Comparison of ENCODE assay signal across 18 mouse cellular contexts in genomic region chr5:118316310-118317017, GRCm38 (mm10).
DNase-seq lines count a peak whose midpoint lies in the region; ATAC-seq and TF ChIP-seq lines count a peak whose summit lies in the region.
"Had no signal": no experiment of that assay in that cellular context is flagged by ENCODE, and none has a peak within 500 bp of the region (broad histone marks: within the 10 kb centered on the region; RNA-seq: fewer than 3 reads in every experiment).

No protein-coding gene starts in this region.

- intact Hi-C loops in heart, postnatal 36 days (cut with DNase I): no loop called here

- 35% methylated on average over 10 of the region's 10 CpGs for WGBS in heart, embryonic 10.5 days
- 24% methylated on average over 10 of the region's 10 CpGs for WGBS in lung, embryonic 15.5 days
- WGBS in lung, adult 2 months: 48% methylated on average over 10 of the region's 10 CpGs
- WGBS in embryonic facial prominence, embryonic 14.5 days: 25% methylated on average over 10 of the region's 10 CpGs
- WGBS in limb, embryonic 15.5 days: 25% methylated on average over 10 of the region's 10 CpGs

- H3K36me3 ChIP-seq in heart, embryonic 10.5 days: no peaks in the 10 kb centered on the region
- H3K36me3 ChIP-seq in lung, embryonic 15.5 days: no peaks in the 10 kb centered on the region
- no peaks in the 10 kb centered on the region for H3K36me3 ChIP-seq in embryonic facial prominence, embryonic 14.5 days (ENCODE audit: control insufficient read depth, insufficient read depth, low read length)
- H3K36me3 ChIP-seq in limb, embryonic 15.5 days: no peaks in the 10 kb centered on the region
- H3K36me3 ChIP-seq: kidney, embryonic 15.5 days; liver, embryonic 13.5 days; neural tube, embryonic 12.5 days; stomach, embryonic 15.5 days had no signal

- peaks cover 38% of the 10 kb centered on the region for H3K27me3 ChIP-seq in heart, embryonic 10.5 days (ENCODE audit: insufficient read depth, poor library complexity, severe bottlenecking)
- peaks cover 21% of the 10 kb centered on the region for H3K27me3 ChIP-seq in lung, embryonic 15.5 days
- no peaks in the 10 kb centered on the region; the same call in 1 of the 2 replicates for H3K27me3 ChIP-seq in embryonic facial prominence, embryonic 14.5 days (replicated peaks; ENCODE audit: control insufficient read depth, insufficient read depth, low read length)
- H3K27me3 ChIP-seq in limb, embryonic 15.5 days: peaks cover 6% of the 10 kb centered on the region
- H3K27me3 ChIP-seq: neural tube, embryonic 12.5 days had no signal

- peaks cover 19% of the 10 kb centered on the region for H3K4me1 ChIP-seq in heart, embryonic 10.5 days
- H3K4me1 ChIP-seq in lung, embryonic 15.5 days: peaks cover 14% of the 10 kb centered on the region
- H3K4me1 ChIP-seq in lung, adult 2 months (ENCODE audit: control insufficient read depth, insufficient read depth, low read length): no peaks in the 10 kb centered on the region
- peaks cover 10% of the 10 kb centered on the region for H3K4me1 ChIP-seq in embryonic facial prominence, embryonic 14.5 days (ENCODE audit: control insufficient read depth, insufficient read depth, low read length)
- H3K4me1 ChIP-seq in limb, embryonic 15.5 days: peaks cover 32% of the 10 kb centered on the region

- H3K9ac ChIP-seq in lung, embryonic 15.5 days: no peak overlapping the region
- H3K9ac ChIP-seq in embryonic facial prominence, embryonic 14.5 days (ENCODE audit: low read depth, low read length): no peak overlapping the region
- H3K9ac ChIP-seq in limb, embryonic 15.5 days: no peak overlapping the region
- H3K9ac ChIP-seq: kidney, embryonic 15.5 days; liver, embryonic 13.5 days; neural tube, embryonic 12.5 days; stomach, embryonic 15.5 days had no signal

- no peaks in the 10 kb centered on the region for H3K9me3 ChIP-seq in heart, embryonic 10.5 days
- no peaks in the 10 kb centered on the region for H3K9me3 ChIP-seq in lung, embryonic 15.5 days
- H3K9me3 ChIP-seq in embryonic facial prominence, embryonic 14.5 days (ENCODE audit: control insufficient read depth, low read length): no peaks in the 10 kb centered on the region
- no peaks in the 10 kb centered on the region for H3K9me3 ChIP-seq in limb, embryonic 15.5 days
- H3K9me3 ChIP-seq: kidney, embryonic 15.5 days; liver, embryonic 13.5 days; neural tube, embryonic 12.5 days; stomach, embryonic 15.5 days had no signal

- no peak for TF ChIP-seq CTCF in lung, adult 2 months (IDR thresholded peaks at IDR 0.05; ENCODE audit: insufficient read depth, low read length)

- ATAC-seq in lung, embryonic 15.5 days (ENCODE audit: borderline replicate concordance, extremely low read depth, low FRiP score, low TSS enrichment): no peak
- no peak for ATAC-seq in embryonic facial prominence, embryonic 14.5 days (ENCODE audit: low read depth)
- peak; percentile 23; the same call in 1 of the 2 replicates for ATAC-seq in limb, embryonic 15.5 days (ENCODE audit: insufficient number of reproducible peaks, low FRiP score, low TSS enrichment, low read depth)
- ATAC-seq: inflammation-experienced regulatory T-cells, adult 6 months; midbrain, embryonic 16.5 days had no signal

- no peak for TF ChIP-seq POLR2A in lung, adult 2 months (IDR thresholded peaks at IDR 0.05; ENCODE audit: borderline replicate concordance, extremely low read depth, low read depth, low read length)

- H3K27ac ChIP-seq in heart, embryonic 10.5 days: peak overlapping the region; percentile 62; the same call in 1 of the 2 replicates
- H3K27ac ChIP-seq in lung, embryonic 15.5 days: 0 out of 2 replicates have a peak overlapping the region, but pooled peaks have one; percentile 20
- 0 out of 2 replicates have a peak overlapping the region, but pooled peaks have one; percentile 33 for H3K27ac ChIP-seq in embryonic facial prominence, embryonic 14.5 days (replicated peaks; ENCODE audit: low read depth, low read length)
- peak overlapping the region; percentile 59 for H3K27ac ChIP-seq in limb, embryonic 15.5 days
- H3K27ac ChIP-seq: kidney, embryonic 15.5 days; layer of hippocampus, adult 2 months; liver, embryonic 13.5 days; neural tube, embryonic 12.5 days; stomach, embryonic 15.5 days had no signal

- DNase-seq in heart, embryonic 10.5 days (ENCODE audit: low spot score): peak; percentile 78
- DNase-seq in heart, postnatal 36 days: no peak
- no peak for DNase-seq in lung, adult 2 months
- peak; percentile 42 for DNase-seq in embryonic facial prominence, embryonic 14.5 days (ENCODE audit: low spot score)
- DNase-seq in thymus, adult 18-20 months: no peak
- DNase-seq in frontal cortex, postnatal 36 days (ENCODE audit: low spot score in 2 of 2): no peak
- DNase-seq: adrenal gland, postnatal 36 days; cerebellum, postnatal 14 days; liver, embryonic 13.5 days; thymus, postnatal 36 days had no signal

- H3K4me2 ChIP-seq in lung, embryonic 15.5 days: no peak overlapping the region
- H3K4me2 ChIP-seq in embryonic facial prominence, embryonic 14.5 days (ENCODE audit: low read depth, low read length): no peak overlapping the region
- H3K4me2 ChIP-seq in limb, embryonic 15.5 days: no peak overlapping the region
- H3K4me2 ChIP-seq: kidney, embryonic 15.5 days; liver, embryonic 13.5 days; neural tube, embryonic 12.5 days; stomach, embryonic 15.5 days had no signal

- H3K4me3 ChIP-seq in heart, embryonic 10.5 days: no peak overlapping the region
- no peak overlapping the region for H3K4me3 ChIP-seq in lung, embryonic 15.5 days
- H3K4me3 ChIP-seq in lung, adult 2 months (replicated peaks; ENCODE audit: extremely low read depth, low read depth, low read length): no peak overlapping the region
- no peak overlapping the region for H3K4me3 ChIP-seq in embryonic facial prominence, embryonic 14.5 days (ENCODE audit: low read depth, low read length)
- no peak overlapping the region for H3K4me3 ChIP-seq in limb, embryonic 15.5 days
- H3K4me3 ChIP-seq: kidney, embryonic 15.5 days; layer of hippocampus, adult 2 months; liver, embryonic 13.5 days; neural tube, embryonic 12.5 days; stomach, embryonic 15.5 days had no signal

Comparison
In these comparisons a context has a peak if more than half of its experiments do, and no peak if none do; other contexts are left out.
1. DNase-seq: peak in heart, embryonic 10.5 days (single experiment) and embryonic facial prominence, embryonic 14.5 days (single experiment); none in heart, postnatal 36 days (0 of 2), lung, adult 2 months (single experiment), thymus, adult 18-20 months (0 of 2) and frontal cortex, postnatal 36 days (0 of 2).
2. Peak in every context shown above with its lines, with median percentiles within 50 percentile points of each other: H3K27ac ChIP-seq.